Mouse (Mus musculus): ENCODE results near the gene Morc3.

- TF ChIP-seq CTCF (IDR thresholded peaks at IDR 0.05; ENCODE audit: extremely low read depth, insufficient read depth, low read length) (no peak), POLR2A (IDR thresholded peaks at IDR 0.05; ENCODE audit: extremely low read depth, insufficient read depth, low read length) (no peak)
Measured at GRCm38 (mm10) chr16:93834076-93834475, 2.2 kb downstream of the Morc3 start.

Data from cortical plate, adult 2 months (tissue).